Mouse (Mus musculus) embryonic fibroblast, embryonic 13.5 days (primary cell): ENCODE measurements at regions not wholly inside any gene's neighbourhood (a gene's known extent, or its start where the extent isn't known, plus 50 kb on each side); places are given as distances from the start of the nearest gene placed in this dataset.

ENCODE experiments used
- CTCF ChIP-seq: IDR thresholded peaks from 2 replicates; pipeline ENCODE4 v1.5.1; 2011; ENCODE audit warnings: mild to moderate bottlenecking, control low read depth, low read length, moderate library complexity, borderline replicate concordance; ENCODE audit not compliant: insufficient read depth
- POLR2A ChIP-seq: IDR thresholded peaks from 2 replicates; pipeline ENCODE4 v1.6.1; 2011; ENCODE audit warnings: low read depth, mild to moderate bottlenecking, control low read depth, low read length, moderate library complexity

DNA sequence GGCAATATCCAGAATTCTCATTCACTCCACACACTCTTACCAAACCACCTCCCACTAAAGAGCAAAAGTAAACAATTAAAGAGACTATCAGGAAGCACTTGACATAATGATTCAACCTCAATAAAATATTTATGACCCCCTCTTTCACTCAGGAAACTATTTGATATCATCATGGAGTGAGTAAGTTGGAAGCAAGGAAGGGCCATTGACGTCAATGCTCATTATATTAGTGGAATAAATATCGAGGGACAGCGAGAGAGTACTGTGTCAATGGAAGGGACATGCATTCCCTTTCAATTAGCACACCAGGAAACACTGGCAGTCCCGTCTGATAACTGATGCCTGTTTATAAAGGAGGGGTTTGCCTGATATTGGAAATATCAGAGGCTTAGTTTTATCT is 358.9 kb downstream of the Kcnj2 start:
- TF ChIP-seq CTCF = no peak
- TF ChIP-seq POLR2A = no peak
